Mouse (Mus musculus): ENCODE results near the gene Zfp213. TPM values are rescaled to one million over a fixed set of nuclear protein-coding genes. Genes with fewer than 3 reads are reported as not detected.

The Zfp213 gene
- polyA plus RNA-seq, 1 experiment from 2014 or later: 19.9 TPM

Other genes with a start within 250 kb of the Zfp213 start
- gene Vmn2r115, start 220.5 kb downstream of the Zfp213 start, polyA plus RNA-seq (2014; fragmentation: Nextera tagmentation; extraction: Ambion mirVana): not detected in 2 replicates
- not detected in 2 replicates for gene Vmn2r116, start 179.6 kb downstream of the Zfp213 start, polyA plus RNA-seq (2014; fragmentation: Nextera tagmentation; extraction: Ambion mirVana)
- not detected in 2 replicates for gene Vmn2r117, start 84.5 kb downstream of the Zfp213 start, polyA plus RNA-seq (2014; fragmentation: Nextera tagmentation; extraction: Ambion mirVana)
- gene Zfp13, start 35.2 kb upstream of the Zfp213 start, polyA plus RNA-seq (2014; fragmentation: Nextera tagmentation; extraction: Ambion mirVana): 16.3 and 16.5 TPM in 2 replicates
- gene Zscan10, start 36.6 kb upstream of the Zfp213 start, polyA plus RNA-seq (2014; fragmentation: Nextera tagmentation; extraction: Ambion mirVana): 0.22 TPM in 1 of 2 replicates, not detected in the other
- 0.43 and 0.61 TPM in 2 replicates for gene Mmp25, start 81.0 kb upstream of the Zfp213 start, polyA plus RNA-seq (2014; fragmentation: Nextera tagmentation; extraction: Ambion mirVana)
- gene Bicdl2, start 96.3 kb upstream of the Zfp213 start, polyA plus RNA-seq (2014; fragmentation: Nextera tagmentation; extraction: Ambion mirVana): 0.14 and 0.19 TPM in 2 replicates
- 37.4 and 40.6 TPM in 2 replicates for gene Hcfc1r1, start 109.4 kb upstream of the Zfp213 start, polyA plus RNA-seq (2014; fragmentation: Nextera tagmentation; extraction: Ambion mirVana)
- 55.1 and 57.0 TPM in 2 replicates for gene Thoc6, start 109.6 kb upstream of the Zfp213 start, polyA plus RNA-seq (2014; fragmentation: Nextera tagmentation; extraction: Ambion mirVana)
- gene Tnfrsf12a, start 113.2 kb upstream of the Zfp213 start, polyA plus RNA-seq (2014; fragmentation: Nextera tagmentation; extraction: Ambion mirVana): 2.0 and 2.2 TPM in 2 replicates
- gene Cldn6, start 115.0 kb upstream of the Zfp213 start, polyA plus RNA-seq (2014; fragmentation: Nextera tagmentation; extraction: Ambion mirVana): 2.3 and 2.5 TPM in 2 replicates
- gene Cldn9, start 119.8 kb upstream of the Zfp213 start, polyA plus RNA-seq (2014; fragmentation: Nextera tagmentation; extraction: Ambion mirVana): 0.58 and 0.82 TPM in 2 replicates
- gene 1520401A03Rik, start 158.5 kb upstream of the Zfp213 start, polyA plus RNA-seq (2014; fragmentation: Nextera tagmentation; extraction: Ambion mirVana): not detected in 2 replicates
- 29.3 and 33.7 TPM in 2 replicates for gene Pkmyt1, start 162.1 kb upstream of the Zfp213 start, polyA plus RNA-seq (2014; fragmentation: Nextera tagmentation; extraction: Ambion mirVana)
- 29.5 and 30.2 TPM in 2 replicates for gene Paqr4, start 176.6 kb upstream of the Zfp213 start, polyA plus RNA-seq (2014; fragmentation: Nextera tagmentation; extraction: Ambion mirVana)
- gene Kremen2, start 181.6 kb upstream of the Zfp213 start, polyA plus RNA-seq (2014; fragmentation: Nextera tagmentation; extraction: Ambion mirVana): 0.58 and 0.63 TPM in 2 replicates
- gene Flywch1, start 207.4 kb upstream of the Zfp213 start, polyA plus RNA-seq (2014; fragmentation: Nextera tagmentation; extraction: Ambion mirVana): 125 and 142 TPM in 2 replicates
- 20.4 and 20.9 TPM in 2 replicates for gene Flywch2, start 221.8 kb upstream of the Zfp213 start, polyA plus RNA-seq (2014; fragmentation: Nextera tagmentation; extraction: Ambion mirVana)
- 408 and 439 TPM in 2 replicates for gene Srrm2, start 226.3 kb upstream of the Zfp213 start, polyA plus RNA-seq (2014; fragmentation: Nextera tagmentation; extraction: Ambion mirVana)